Mouse (Mus musculus): ENCODE data around the gene Hspa8. TPM values are rescaled to one million over a fixed set of nuclear protein-coding genes. Genes with fewer than 3 reads are reported as not detected.
"Not testable (repeated sequence)": the region's sequence is repeated elsewhere in the genome, so short reads cannot be mapped to it uniquely, and the experiment has no call there.

Gene Hspa8
- polyA plus RNA-seq, 1 experiment from 2014 or later = 3,724 TPM

DNA sequence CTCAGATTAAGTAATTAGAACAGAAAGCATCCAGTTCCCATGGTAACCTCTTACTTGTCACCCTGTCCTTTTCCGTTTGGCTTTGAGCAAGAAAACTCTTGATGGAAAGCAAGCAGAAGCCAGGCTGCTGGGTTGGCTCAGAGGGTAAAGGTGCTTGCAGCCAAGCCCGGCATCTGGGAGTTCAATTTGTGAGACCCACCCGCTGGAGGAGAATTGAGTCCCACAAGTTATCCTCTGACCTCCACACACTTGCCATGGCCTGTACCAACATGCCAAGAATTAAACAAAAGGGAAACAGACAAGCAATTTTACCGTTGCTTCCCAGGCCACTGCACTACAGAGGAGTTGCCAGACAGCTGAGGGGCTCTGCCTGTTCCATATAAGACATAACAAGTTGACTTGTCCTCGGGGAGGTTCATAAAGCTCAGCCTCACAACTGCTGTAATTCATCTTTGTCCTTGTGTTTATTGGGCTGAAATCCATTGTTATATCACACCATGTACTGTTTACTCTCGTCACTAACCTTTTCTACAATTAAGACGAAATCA, 34.7 kb upstream of the Hspa8 start:
- Histone ChIP-seq H3K36me3 (ENCODE audit: control insufficient read depth, insufficient read depth, low read length) (no peaks in the 10 kb centered on the region; the same call in 1 of the 2 replicates), H3K4me2 (ENCODE audit: low read depth, severe bottlenecking) (no peak overlapping the region), H3K4me1 (ENCODE audit: control insufficient read depth, insufficient read depth, low read length) (no peaks in the 10 kb centered on the region), H3K9ac (ENCODE audit: low read length) (no peak overlapping the region), H3K27me3 (ENCODE audit: control insufficient read depth, insufficient read depth, low read length) (no peaks in the 10 kb centered on the region), H3K9me3 (ENCODE audit: control insufficient read depth, low read length) (no peaks in the 10 kb centered on the region), H3K27ac (replicated peaks; ENCODE audit: low read depth, low read length) (no peak overlapping the region), H3K4me3 (ENCODE audit: low read depth, low read length) (no peak overlapping the region)
- no peak for ATAC-seq (ENCODE audit: insufficient number of reproducible peaks, low FRiP score, low TSS enrichment, low read depth)
- WGBS = 80% methylated on average over 7 of the region's 7 CpGs
- no peak for DNase-seq (ENCODE audit: low spot score)

DNA sequence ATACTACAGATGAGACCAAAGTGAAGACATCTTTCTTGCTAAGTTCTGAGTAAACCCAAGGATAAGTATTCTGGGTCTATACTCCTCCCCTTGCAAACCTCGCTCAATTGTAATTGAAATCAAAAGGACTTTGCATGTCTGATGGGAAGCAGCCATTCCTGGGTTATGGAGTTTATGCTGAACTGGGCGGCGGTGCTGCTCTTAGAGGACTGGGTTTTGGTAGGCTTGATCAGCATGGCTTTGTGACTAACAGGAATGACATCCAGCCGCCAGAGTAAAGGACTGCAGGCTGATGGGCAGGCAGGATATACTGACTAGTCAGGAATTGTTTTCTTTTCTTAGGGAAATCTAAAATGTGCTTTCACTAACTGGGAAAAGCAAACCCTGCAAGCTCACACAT, 32.8 kb upstream of the Hspa8 start:
- H3K4me2 ChIP-seq (ENCODE audit: low read depth, severe bottlenecking) = no peak overlapping the region
- no peaks in the 10 kb centered on the region for H3K4me1 ChIP-seq (ENCODE audit: control insufficient read depth, insufficient read depth, low read length)
- H3K27me3 ChIP-seq (ENCODE audit: control insufficient read depth, insufficient read depth, low read length) = no peaks in the 10 kb centered on the region
- ATAC-seq (ENCODE audit: insufficient number of reproducible peaks, low FRiP score, low TSS enrichment, low read depth) = no peak
- H3K9me3 ChIP-seq (ENCODE audit: control insufficient read depth, low read length) = no peaks in the 10 kb centered on the region
- WGBS = 90% methylated on average over 4 of the region's 4 CpGs
- no peak overlapping the region for H3K27ac ChIP-seq (replicated peaks; ENCODE audit: low read depth, low read length)
- H3K4me3 ChIP-seq (ENCODE audit: low read depth, low read length) = no peak overlapping the region
- DNase-seq (ENCODE audit: low spot score) = no peak
- H3K36me3 ChIP-seq (ENCODE audit: control insufficient read depth, insufficient read depth, low read length) = no peaks in the 10 kb centered on the region; the same call in 1 of the 2 replicates
- no peak overlapping the region for H3K9ac ChIP-seq (ENCODE audit: low read length)

- H3K36me3 ChIP-seq (ENCODE audit: control insufficient read depth, insufficient read depth, low read length) = peaks cover 3% of the 10 kb centered on the region; the same call in 1 of the 2 replicates
- H3K27ac ChIP-seq (replicated peaks; ENCODE audit: low read depth, low read length) = no peak overlapping the region
- no peak overlapping the region for H3K9ac ChIP-seq (ENCODE audit: low read length)
- no peak overlapping the region for H3K4me2 ChIP-seq (ENCODE audit: low read depth, severe bottlenecking)
- no peaks in the 10 kb centered on the region for H3K27me3 ChIP-seq (ENCODE audit: control insufficient read depth, insufficient read depth, low read length)
- no peak overlapping the region for H3K4me3 ChIP-seq (ENCODE audit: low read depth, low read length)
- ATAC-seq (ENCODE audit: insufficient number of reproducible peaks, low FRiP score, low TSS enrichment, low read depth) (no peak), DNase-seq (ENCODE audit: low spot score) (no peak)
- 87% methylated on average over 13 of the region's 13 CpGs for WGBS
- no peaks in the 10 kb centered on the region for H3K4me1 ChIP-seq (ENCODE audit: control insufficient read depth, insufficient read depth, low read length)
- H3K9me3 ChIP-seq (ENCODE audit: control insufficient read depth, low read length) = no peaks in the 10 kb centered on the region
These were observed 28.5 kb upstream of the Hspa8 start for GRCm38 (mm10) chr9:40772246-40772645.

- H3K36me3 ChIP-seq (ENCODE audit: control insufficient read depth, insufficient read depth, low read length) = not testable (repeated sequence)
These were observed 27.6 kb upstream of the Hspa8 start for GRCm38 (mm10) chr9:40773142-40773541.

GRCm38 (mm10) chr9:40773869-40774268, 26.9 kb upstream of the Hspa8 start:
- H3K9ac ChIP-seq (ENCODE audit: low read length) = no peak overlapping the region
- H3K4me3 ChIP-seq (ENCODE audit: low read depth, low read length) = no peak overlapping the region
- DNase-seq (ENCODE audit: low spot score) (no peak), ATAC-seq (ENCODE audit: insufficient number of reproducible peaks, low FRiP score, low TSS enrichment, low read depth) (no peak)
- H3K4me2 ChIP-seq (ENCODE audit: low read depth, severe bottlenecking) = no peak overlapping the region
- no peaks in the 10 kb centered on the region for H3K4me1 ChIP-seq (ENCODE audit: control insufficient read depth, insufficient read depth, low read length)
- H3K9me3 ChIP-seq (ENCODE audit: control insufficient read depth, low read length) = no peaks in the 10 kb centered on the region
- peaks cover 3% of the 10 kb centered on the region for H3K36me3 ChIP-seq (ENCODE audit: control insufficient read depth, insufficient read depth, low read length)
- H3K27me3 ChIP-seq (ENCODE audit: control insufficient read depth, insufficient read depth, low read length) = no peaks in the 10 kb centered on the region
- 91% methylated on average over 4 of the region's 4 CpGs for WGBS
- H3K27ac ChIP-seq (replicated peaks; ENCODE audit: low read depth, low read length) = no peak overlapping the region

More at GRCm38 (mm10) chr9:40773142-40773541, 27.6 kb upstream of the Hspa8 start:
- 87% methylated on average over 6 of the region's 6 CpGs for WGBS
- H3K27me3 ChIP-seq (ENCODE audit: control insufficient read depth, insufficient read depth, low read length); H3K4me2 ChIP-seq (ENCODE audit: low read depth, severe bottlenecking); H3K4me3 ChIP-seq (ENCODE audit: low read depth, low read length); H3K9me3 ChIP-seq (ENCODE audit: control insufficient read depth, low read length); H3K4me1 ChIP-seq (ENCODE audit: control insufficient read depth, insufficient read depth, low read length); H3K27ac ChIP-seq (replicated peaks; ENCODE audit: low read depth, low read length); ATAC-seq (ENCODE audit: insufficient number of reproducible peaks, low FRiP score, low TSS enrichment, low read depth); H3K9ac ChIP-seq (ENCODE audit: low read length); DNase-seq (ENCODE audit: low spot score): not testable (repeated sequence)

- WGBS = 48% methylated on average over 1 of the region's 1 CpGs
- Histone ChIP-seq H3K27me3 (ENCODE audit: control insufficient read depth, insufficient read depth, low read length) (no peaks in the 10 kb centered on the region), H3K27ac (replicated peaks; ENCODE audit: low read depth, low read length) (no peak overlapping the region), H3K4me3 (ENCODE audit: low read depth, low read length) (no peak overlapping the region), H3K4me2 (ENCODE audit: low read depth, severe bottlenecking) (no peak overlapping the region), H3K36me3 (ENCODE audit: control insufficient read depth, insufficient read depth, low read length) (peaks cover 3% of the 10 kb centered on the region; the same call in 1 of the 2 replicates), H3K9ac (ENCODE audit: low read length) (no peak overlapping the region), H3K9me3 (ENCODE audit: control insufficient read depth, low read length) (no peaks in the 10 kb centered on the region), H3K4me1 (ENCODE audit: control insufficient read depth, insufficient read depth, low read length) (no peaks in the 10 kb centered on the region)
- ATAC-seq (ENCODE audit: insufficient number of reproducible peaks, low FRiP score, low TSS enrichment, low read depth) (no peak), DNase-seq (ENCODE audit: low spot score) (no peak)
These were observed 24.7 kb upstream of the Hspa8 start for GRCm38 (mm10) chr9:40776044-40776443.

DNA sequence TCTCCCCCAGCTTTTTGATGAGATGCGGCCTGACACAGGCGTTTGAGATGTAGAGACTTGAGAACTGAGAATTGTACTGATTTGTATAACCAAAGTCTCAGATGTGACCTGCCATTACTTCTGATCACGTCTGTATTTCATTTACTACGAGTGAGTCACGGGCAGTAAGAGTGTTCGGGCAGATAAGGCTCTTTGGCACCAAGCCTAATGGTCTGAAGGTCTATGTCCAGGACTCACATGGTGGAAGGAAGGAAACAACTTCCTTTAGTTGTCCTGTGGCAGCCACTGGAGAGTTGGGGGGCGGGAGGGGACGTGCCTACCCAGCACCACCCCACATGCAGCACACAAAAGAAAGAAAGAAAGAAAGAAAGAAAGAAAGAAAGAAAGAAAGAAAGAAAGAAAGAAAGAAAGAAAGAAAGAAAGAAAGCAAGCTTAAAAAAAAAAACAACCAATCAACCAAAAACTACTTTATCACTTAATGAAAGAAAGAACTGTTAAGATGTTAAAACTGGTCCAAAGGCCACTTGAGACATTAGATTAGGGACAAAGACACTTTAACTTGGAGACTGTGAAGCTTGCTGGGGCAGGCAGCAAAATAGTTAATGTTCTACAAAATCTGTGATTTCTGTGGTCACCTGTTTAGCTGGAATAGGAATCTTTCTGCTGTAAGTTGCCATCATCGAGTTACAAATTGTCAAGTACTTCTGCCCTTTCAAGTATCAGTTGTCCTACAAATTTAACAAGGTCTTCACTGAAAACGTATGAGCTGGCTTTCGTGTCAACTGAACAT, 24.1 kb upstream of the Hspa8 start:
- WGBS = 71% methylated on average over 11 of the region's 11 CpGs
- Histone ChIP-seq H3K36me3 (ENCODE audit: control insufficient read depth, insufficient read depth, low read length) (peaks cover 3% of the 10 kb centered on the region; the same call in 1 of the 2 replicates), H3K27ac (replicated peaks; ENCODE audit: low read depth, low read length) (no peak overlapping the region), H3K9me3 (ENCODE audit: control insufficient read depth, low read length) (no peaks in the 10 kb centered on the region), H3K4me3 (ENCODE audit: low read depth, low read length) (no peak overlapping the region), H3K4me1 (ENCODE audit: control insufficient read depth, insufficient read depth, low read length) (no peaks in the 10 kb centered on the region), H3K27me3 (ENCODE audit: control insufficient read depth, insufficient read depth, low read length) (no peaks in the 10 kb centered on the region), H3K4me2 (ENCODE audit: low read depth, severe bottlenecking) (no peak overlapping the region), H3K9ac (ENCODE audit: low read length) (no peak overlapping the region)
- no peak for ATAC-seq (ENCODE audit: insufficient number of reproducible peaks, low FRiP score, low TSS enrichment, low read depth)
- DNase-seq (ENCODE audit: low spot score) = no peak

DNA sequence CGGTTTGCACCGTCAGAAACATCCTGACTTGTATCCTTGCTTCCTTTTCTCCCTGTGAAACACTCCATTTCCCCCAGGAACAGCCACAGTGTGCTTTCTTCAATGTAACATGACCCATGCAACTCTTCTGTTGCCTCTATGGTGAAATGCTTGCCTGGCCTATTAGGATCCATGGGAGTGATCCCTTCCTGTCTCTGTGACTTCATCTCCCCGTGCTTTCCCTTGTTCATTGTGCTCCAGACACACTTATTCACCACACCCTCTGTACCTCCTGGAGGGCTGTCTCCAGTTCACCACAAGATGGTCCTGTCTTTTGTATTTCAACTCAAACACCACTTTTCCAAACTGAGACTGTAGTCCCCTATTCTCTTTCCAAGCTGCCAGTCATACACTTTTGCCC, 20.7 kb upstream of the Hspa8 start:
- H3K9me3 ChIP-seq (ENCODE audit: control insufficient read depth, low read length) = no peaks in the 10 kb centered on the region
- no peak overlapping the region for H3K27ac ChIP-seq (replicated peaks; ENCODE audit: low read depth, low read length)
- no peak overlapping the region for H3K4me3 ChIP-seq (ENCODE audit: low read depth, low read length)
- H3K36me3 ChIP-seq (ENCODE audit: control insufficient read depth, insufficient read depth, low read length) = no peaks in the 10 kb centered on the region; the same call in none of the 2 replicates
- 80% methylated on average over 3 of the region's 3 CpGs for WGBS
- no peak overlapping the region for H3K9ac ChIP-seq (ENCODE audit: low read length)
- DNase-seq (ENCODE audit: low spot score) (no peak), ATAC-seq (ENCODE audit: insufficient number of reproducible peaks, low FRiP score, low TSS enrichment, low read depth) (no peak)
- H3K27me3 ChIP-seq (ENCODE audit: control insufficient read depth, insufficient read depth, low read length) = no peaks in the 10 kb centered on the region
- H3K4me1 ChIP-seq (ENCODE audit: control insufficient read depth, insufficient read depth, low read length) = peaks cover 4% of the 10 kb centered on the region
- H3K4me2 ChIP-seq (ENCODE audit: low read depth, severe bottlenecking) = no peak overlapping the region

All from limb, embryonic 11.5 days (tissue).